Comparison of ENCODE assay signal across 32 mouse cellular contexts in genomic region chr7:100968376-100968775, GRCm38 (mm10). TPM values are rescaled to one million over a fixed set of nuclear protein-coding genes. Genes with fewer than 3 reads are reported as not detected.
"Had no signal": no experiment of that assay in that cellular context is flagged by ENCODE, and none has a peak within 500 bp of the region (broad histone marks: within the 10 kb centered on the region; RNA-seq: fewer than 3 reads in every experiment).

No protein-coding gene starts in this region.

- H3K9me3 ChIP-seq: limb, embryonic 10.5 days; limb, embryonic 12.5 days; limb, embryonic 13.5 days; limb, embryonic 15.5 days; liver, embryonic 12.5 days; liver, embryonic 13.5 days; liver, embryonic 15.5 days; lung, embryonic 15.5 days; megakaryocyte, embryonic 14.5 days; midbrain, embryonic 10.5 days; midbrain, embryonic 12.5 days; midbrain, embryonic 13.5 days; midbrain, embryonic 15.5 days had no signal

- ATAC-seq: liver, embryonic 12.5 days; lung, postnatal 0 days; midbrain, embryonic 13.5 days; midbrain, embryonic 15.5 days; midbrain, embryonic 16.5 days had no signal

- H3K27me3 ChIP-seq: lung, embryonic 15.5 days had no signal

- H3K4me1 ChIP-seq: midbrain, embryonic 13.5 days had no signal

- H3K36me3 ChIP-seq: limb, embryonic 10.5 days; limb, embryonic 12.5 days; limb, embryonic 13.5 days; limb, embryonic 15.5 days; liver, embryonic 12.5 days; liver, embryonic 13.5 days; liver, embryonic 15.5 days; lung, embryonic 15.5 days; midbrain, embryonic 10.5 days; midbrain, embryonic 12.5 days; midbrain, embryonic 13.5 days; midbrain, embryonic 15.5 days had no signal

- H3K4me2 ChIP-seq: limb, embryonic 12.5 days; limb, embryonic 13.5 days; limb, embryonic 15.5 days; liver, embryonic 11.5 days; liver, embryonic 12.5 days; liver, embryonic 13.5 days; liver, embryonic 15.5 days; lung, embryonic 14.5 days; lung, embryonic 15.5 days; midbrain, embryonic 11.5 days; midbrain, embryonic 12.5 days; midbrain, embryonic 13.5 days; midbrain, embryonic 15.5 days had no signal

- H3K4me3 ChIP-seq: left cerebral cortex, adult 2 months; limb, embryonic 10.5 days; limb, embryonic 12.5 days; limb, embryonic 13.5 days; limb, embryonic 15.5 days; liver, embryonic 12.5 days; liver, embryonic 13.5 days; liver, embryonic 15.5 days; lung, embryonic 15.5 days; megakaryocyte, embryonic 14.5 days; midbrain, embryonic 10.5 days; midbrain, embryonic 12.5 days; midbrain, embryonic 13.5 days; midbrain, embryonic 15.5 days; myocyte had no signal

- H3K9ac ChIP-seq: limb, embryonic 12.5 days; limb, embryonic 13.5 days; limb, embryonic 15.5 days; liver, embryonic 12.5 days; liver, embryonic 13.5 days; liver, embryonic 14.5 days; liver, embryonic 15.5 days; liver, postnatal 0 days; lung, embryonic 14.5 days; lung, embryonic 15.5 days; midbrain, embryonic 12.5 days; midbrain, embryonic 13.5 days; midbrain, embryonic 15.5 days had no signal

- DNase-seq: left cerebral cortex, postnatal 4 days; liver; liver, embryonic 13.5 days; liver, postnatal 0 days; lung, adult 18-20 months; lung, adult 2 months; lung, embryonic 14.5 days; lung, postnatal 10 days; lung, postnatal 14 days; lung, postnatal 36 days; lung, postnatal 4 days; midbrain, embryonic 14.5 days had no signal

- H3K27ac ChIP-seq: left cerebral cortex, adult 2 months; limb, embryonic 10.5 days; limb, embryonic 12.5 days; limb, embryonic 13.5 days; limb, embryonic 15.5 days; liver, embryonic 12.5 days; liver, embryonic 13.5 days; liver, embryonic 14.5 days; liver, embryonic 15.5 days; lung, embryonic 15.5 days; macrophage; midbrain, embryonic 10.5 days; midbrain, embryonic 12.5 days; midbrain, embryonic 13.5 days; midbrain, embryonic 15.5 days had no signal

RNA-seq across cellular contexts. Expression of gene P2ry2, which starts 44.3 kb away (rescaled TPM):
- polyA plus RNA-seq: midbrain, embryonic 11.5 days had no signal
